Mouse (Mus musculus): Measurements from ENCODE around the gene Acox2. TPM values are rescaled to one million over a fixed set of nuclear protein-coding genes. Genes with fewer than 3 reads are reported as not detected.

Gene Acox2
- polyA plus RNA-seq, 1 experiment from 2014 or later: not detected

- Histone ChIP-seq H3K27me3 (ENCODE audit: control insufficient read depth, insufficient read depth, low read length) (no peaks in the 10 kb centered on the region), H3K36me3 (ENCODE audit: control insufficient read depth, insufficient read depth, low read length) (no peaks in the 10 kb centered on the region), H3K9me3 (ENCODE audit: control insufficient read depth, low read length) (no peaks in the 10 kb centered on the region), H3K4me2 (ENCODE audit: low read depth, low read length, severe bottlenecking) (no peak overlapping the region), H3K4me1 (replicated peaks; ENCODE audit: control insufficient read depth, insufficient read depth, low read length) (peaks cover 8% of the 10 kb centered on the region), H3K4me3 (ENCODE audit: low read depth, low read length) (no peak overlapping the region), H3K9ac (ENCODE audit: low read length) (no peak overlapping the region), H3K27ac (ENCODE audit: low read depth, low read length) (no peak overlapping the region)
- peak; percentile 57 for DNase-seq (ENCODE audit: low spot score)
- no peak for ATAC-seq (replicated peaks; ENCODE audit: low FRiP score)
- WGBS: 58% methylated on average over 5 of the region's 5 CpGs
These were observed 82.9 kb downstream of the Acox2 start for GRCm38 (mm10) chr14:8176251-8176650.

Other genes starting within 250 kb of the Acox2 start
- gene Rpp14, start 179.0 kb downstream of the Acox2 start, polyA plus RNA-seq (2014; fragmentation: Nextera tagmentation; extraction: Ambion mirVana): 64.5 and 69.2 TPM in 2 replicates
- 24.3 and 26.4 TPM in 2 replicates for gene Pxk, start 161.1 kb downstream of the Acox2 start, polyA plus RNA-seq (2014; fragmentation: Nextera tagmentation; extraction: Ambion mirVana)
- 202 and 213 TPM in 2 replicates for gene Pdhb, start 86.3 kb downstream of the Acox2 start, polyA plus RNA-seq (2014; fragmentation: Nextera tagmentation; extraction: Ambion mirVana)
- 13.7 and 14.3 TPM in 2 replicates for gene Kctd6, start 45.2 kb downstream of the Acox2 start, polyA plus RNA-seq (2014; fragmentation: Nextera tagmentation; extraction: Ambion mirVana)
- 0.29 and 0.49 TPM in 2 replicates for gene Fam107a, start 58.7 kb upstream of the Acox2 start, polyA plus RNA-seq (2014; fragmentation: Nextera tagmentation; extraction: Ambion mirVana)
- not detected in 2 replicates for gene Oit1, start 119.4 kb upstream of the Acox2 start, polyA plus RNA-seq (2014; fragmentation: Nextera tagmentation; extraction: Ambion mirVana)